18 mouse cellular contexts compared by ENCODE assay signal in genomic region chr4:32948696-32949095, GRCm38 (mm10). TPM values are rescaled to one million over a fixed set of nuclear protein-coding genes. Genes with fewer than 3 reads are reported as not detected.
DNase-seq lines count a peak whose midpoint lies in the region; ATAC-seq and TF ChIP-seq lines count a peak whose summit lies in the region.
"Had no signal": no experiment of that assay in that cellular context is flagged by ENCODE, and none has a peak within 500 bp of the region (broad histone marks: within the 10 kb centered on the region; RNA-seq: fewer than 3 reads in every experiment).

No protein-coding gene starts in this region.

- no peaks in the 10 kb centered on the region for H3K79me2 ChIP-seq in heart, adult 2 months (replicated peaks; ENCODE audit: control insufficient read depth, insufficient read depth, low read length)

- H3K27me3 ChIP-seq in heart, embryonic 12.5 days (replicated peaks): peaks cover 4% of the 10 kb centered on the region; the same call in 1 of the 2 replicates
- H3K27me3 ChIP-seq in heart, adult 2 months (ENCODE audit: control insufficient read depth, insufficient read depth, low read length): 0 out of 2 replicates have a peak, but pooled peaks cover 2% of the 10 kb centered on the region
- H3K27me3 ChIP-seq in limb, embryonic 13.5 days: peaks cover 15% of the 10 kb centered on the region; the same call in 1 of the 2 replicates
- peaks cover 28% of the 10 kb centered on the region for H3K27me3 ChIP-seq in limb, embryonic 10.5 days (ENCODE audit: low read depth, poor library complexity, severe bottlenecking)
- 0 out of 2 replicates have a peak, but pooled peaks cover 5% of the 10 kb centered on the region for H3K27me3 ChIP-seq in embryonic facial prominence, embryonic 14.5 days (replicated peaks; ENCODE audit: control insufficient read depth, insufficient read depth, low read length)
- H3K27me3 ChIP-seq in neural tube, embryonic 15.5 days (replicated peaks): no peaks in the 10 kb centered on the region

- H3K4me1 ChIP-seq in heart, embryonic 12.5 days (replicated peaks): peaks cover 30% of the 10 kb centered on the region
- H3K4me1 ChIP-seq in heart, adult 2 months (ENCODE audit: control insufficient read depth, insufficient read depth, low read length): no peaks in the 10 kb centered on the region
- peaks cover 15% of the 10 kb centered on the region for H3K4me1 ChIP-seq in limb, embryonic 13.5 days
- H3K4me1 ChIP-seq in limb, embryonic 10.5 days: peaks cover 34% of the 10 kb centered on the region
- H3K4me1 ChIP-seq in embryonic facial prominence, embryonic 14.5 days (ENCODE audit: control insufficient read depth, insufficient read depth, low read length): no peaks in the 10 kb centered on the region; the same call in 1 of the 2 replicates
- H3K4me1 ChIP-seq in neural tube, embryonic 15.5 days: peaks cover 31% of the 10 kb centered on the region

- H3K9me3 ChIP-seq in heart, embryonic 12.5 days (replicated peaks): no peaks in the 10 kb centered on the region; the same call in 1 of the 2 replicates
- no peaks in the 10 kb centered on the region for H3K9me3 ChIP-seq in limb, embryonic 13.5 days
- no peaks in the 10 kb centered on the region for H3K9me3 ChIP-seq in limb, embryonic 10.5 days (replicated peaks)
- H3K9me3 ChIP-seq in embryonic facial prominence, embryonic 14.5 days (ENCODE audit: control insufficient read depth, low read length): no peaks in the 10 kb centered on the region
- H3K9me3 ChIP-seq in neural tube, embryonic 15.5 days (replicated peaks): no peaks in the 10 kb centered on the region
- H3K9me3 ChIP-seq: liver, embryonic 13.5 days had no signal

- no peak overlapping the region for H3K27ac ChIP-seq in heart, embryonic 12.5 days (ENCODE audit: poor library complexity, severe bottlenecking)
- H3K27ac ChIP-seq in heart, adult 2 months: no peak overlapping the region
- no peak overlapping the region for H3K27ac ChIP-seq in limb, embryonic 13.5 days
- no peak overlapping the region for H3K27ac ChIP-seq in limb, embryonic 10.5 days
- H3K27ac ChIP-seq in embryonic facial prominence, embryonic 14.5 days (replicated peaks; ENCODE audit: low read depth, low read length): peak overlapping the region; percentile 34; the same call in 1 of the 2 replicates
- H3K27ac ChIP-seq in neural tube, embryonic 15.5 days (replicated peaks): peak overlapping the region; percentile 10; the same call in 1 of the 2 replicates
- H3K27ac ChIP-seq: liver, embryonic 13.5 days had no signal

- 0 out of 2 replicates have a peak overlapping the region, but pooled peaks have one; percentile 21 for H3K4me2 ChIP-seq in heart, embryonic 12.5 days
- H3K4me2 ChIP-seq in limb, embryonic 13.5 days (replicated peaks): peak overlapping the region; percentile 25; the same call in 1 of the 2 replicates
- peak overlapping the region; percentile 31 for H3K4me2 ChIP-seq in embryonic facial prominence, embryonic 14.5 days (ENCODE audit: low read depth, low read length)
- peak overlapping the region; percentile 11 for H3K4me2 ChIP-seq in neural tube, embryonic 15.5 days
- H3K4me2 ChIP-seq: liver, embryonic 13.5 days had no signal

- TF ChIP-seq POLR2A in heart, adult 2 months (IDR thresholded peaks at IDR 0.05; ENCODE audit: insufficient read depth, low read depth, low read length): no peak

- intact Hi-C loops in heart, adult 2 months (cut with DNase I): no loop called here

- no peak for TF ChIP-seq EP300 in heart, adult 2 months (IDR thresholded peaks at IDR 0.05; ENCODE audit: insufficient read depth, low read depth, low read length)

- no peak for ATAC-seq in heart, embryonic 12.5 days (ENCODE audit: insufficient number of reproducible peaks, low FRiP score)
- no peak for ATAC-seq in limb, embryonic 13.5 days (ENCODE audit: low FRiP score, low read depth)
- no peak for ATAC-seq in embryonic facial prominence, embryonic 14.5 days (ENCODE audit: low read depth)
- ATAC-seq in neural tube, embryonic 15.5 days (ENCODE audit: low FRiP score): no peak
- ATAC-seq: activated CD4-positive, CD25-positive, alpha-beta regulatory T cell, adult 4 months; lung, postnatal 0 days had no signal

- H3K36me3 ChIP-seq in heart, embryonic 12.5 days: no peaks in the 10 kb centered on the region
- H3K36me3 ChIP-seq in heart, adult 2 months (ENCODE audit: control insufficient read depth, insufficient read depth, low read length): no peaks in the 10 kb centered on the region
- no peaks in the 10 kb centered on the region for H3K36me3 ChIP-seq in limb, embryonic 13.5 days
- no peaks in the 10 kb centered on the region for H3K36me3 ChIP-seq in limb, embryonic 10.5 days
- no peaks in the 10 kb centered on the region for H3K36me3 ChIP-seq in embryonic facial prominence, embryonic 14.5 days (ENCODE audit: control insufficient read depth, insufficient read depth, low read length)
- H3K36me3 ChIP-seq in neural tube, embryonic 15.5 days: no peaks in the 10 kb centered on the region
- H3K36me3 ChIP-seq: liver, embryonic 13.5 days had no signal

- WGBS in heart, embryonic 12.5 days: 49% methylated on average over 10 of the region's 10 CpGs
- WGBS in heart, adult 2 months: 57% methylated on average over 10 of the region's 10 CpGs
- WGBS in limb, embryonic 13.5 days: 54% methylated on average over 10 of the region's 10 CpGs
- WGBS in limb, embryonic 10.5 days: 65% methylated on average over 10 of the region's 10 CpGs
- WGBS in embryonic facial prominence, embryonic 14.5 days: 29% methylated on average over 10 of the region's 10 CpGs
- WGBS in neural tube, embryonic 15.5 days: 46% methylated on average over 10 of the region's 10 CpGs

- no peak for DNase-seq in heart, adult 2 months
- DNase-seq in limb, embryonic 10.5 days (ENCODE audit: low spot score): no peak
- peak; percentile 54 for DNase-seq in embryonic facial prominence, embryonic 14.5 days (ENCODE audit: low spot score)
- DNase-seq in frontal cortex, postnatal 36 days (ENCODE audit: low spot score in 2 of 2): no peak
- DNase-seq in kidney, postnatal 36 days: no peak
- DNase-seq: cerebellum, adult 11-12 months; embryo, embryonic 11 days; layer of hippocampus, adult 9-11 months; liver, embryonic 13.5 days; right cerebral cortex, postnatal 4 days; thymus, adult 2 months had no signal

- no peak overlapping the region for H3K9ac ChIP-seq in heart, embryonic 12.5 days
- no peak overlapping the region for H3K9ac ChIP-seq in heart, adult 2 months (ENCODE audit: low read depth, low read length)
- H3K9ac ChIP-seq in limb, embryonic 13.5 days: no peak overlapping the region
- H3K9ac ChIP-seq in embryonic facial prominence, embryonic 14.5 days (ENCODE audit: low read depth, low read length): peak overlapping the region; percentile 5; the same call in 1 of the 2 replicates
- no peak overlapping the region for H3K9ac ChIP-seq in neural tube, embryonic 15.5 days (replicated peaks)
- H3K9ac ChIP-seq: liver, embryonic 13.5 days had no signal

- TF ChIP-seq CTCF in heart, adult 2 months (IDR thresholded peaks at IDR 0.05): no peak

- H3K4me3 ChIP-seq in heart, embryonic 12.5 days: no peak overlapping the region
- no peak overlapping the region for H3K4me3 ChIP-seq in heart, adult 2 months
- no peak overlapping the region for H3K4me3 ChIP-seq in limb, embryonic 13.5 days
- no peak overlapping the region for H3K4me3 ChIP-seq in limb, embryonic 10.5 days
- H3K4me3 ChIP-seq in embryonic facial prominence, embryonic 14.5 days (ENCODE audit: low read depth, low read length): no peak overlapping the region
- no peak overlapping the region for H3K4me3 ChIP-seq in neural tube, embryonic 15.5 days (replicated peaks)
- H3K4me3 ChIP-seq: liver, embryonic 13.5 days; megakaryocyte, embryonic 14.5 days had no signal

RNA-seq across cellular contexts. Expression of gene Ankrd6, which starts 1.9 kb away (rescaled TPM):
- 7.0 and 7.7 TPM in 2 replicates for polyA plus RNA-seq in heart, embryonic 12.5 days (2016; fragmentation: Nextera tagmentation; extraction: Ambion mirVana)
- total RNA-seq in heart, adult 2 months (2021): 1 to 10 TPM; 4.1 to 4.9 TPM
- 1.1 TPM in 2 replicates for polyA plus RNA-seq in heart, adult 2 months (2012; rRNA removed)
- polyA plus RNA-seq in limb, embryonic 13.5 days (2015; fragmentation: Nextera tagmentation; extraction: Ambion mirVana): 11.3 and 12.7 TPM in 2 replicates
- 8.4 and 9.6 TPM in 2 replicates for polyA plus RNA-seq in limb, embryonic 10.5 days (2016; fragmentation: Nextera tagmentation; extraction: Ambion mirVana)
- polyA plus RNA-seq in embryonic facial prominence, embryonic 14.5 days (2014; fragmentation: Nextera tagmentation; extraction: Ambion mirVana): 11.0 and 11.2 TPM in 2 replicates
- polyA plus RNA-seq in neural tube, embryonic 15.5 days (2015; fragmentation: Nextera tagmentation; extraction: Ambion mirVana): 21.0 and 23.7 TPM in 2 replicates

RNA-seq across cellular contexts. Expression of gene Rragd, which starts 34.1 kb away (rescaled TPM):
- 61.2 and 64.1 TPM in 2 replicates for polyA plus RNA-seq in heart, embryonic 12.5 days (2016; fragmentation: Nextera tagmentation; extraction: Ambion mirVana)
- total RNA-seq in heart, adult 2 months (2021): 100 to 1,000 TPM in 1 of 2 experiments, 10 to 100 TPM in 1; 81.2 to 101 TPM
- 30.5 and 57.6 TPM in 2 replicates for polyA plus RNA-seq in heart, adult 2 months (2012; rRNA removed)
- 16.9 and 18.4 TPM in 2 replicates for polyA plus RNA-seq in limb, embryonic 13.5 days (2015; fragmentation: Nextera tagmentation; extraction: Ambion mirVana)
- 17.0 and 21.2 TPM in 2 replicates for polyA plus RNA-seq in limb, embryonic 10.5 days (2016; fragmentation: Nextera tagmentation; extraction: Ambion mirVana)
- 18.3 and 21.8 TPM in 2 replicates for polyA plus RNA-seq in embryonic facial prominence, embryonic 14.5 days (2014; fragmentation: Nextera tagmentation; extraction: Ambion mirVana)
- polyA plus RNA-seq in neural tube, embryonic 15.5 days (2015; fragmentation: Nextera tagmentation; extraction: Ambion mirVana): 41.2 and 44.6 TPM in 2 replicates
- total RNA-seq: granulocyte monocyte progenitor cell, adult 5-6 weeks had no signal

Comparison
In these comparisons a context has a peak if more than half of its experiments do, and no peak if none do; other contexts are left out.
1. H3K27ac ChIP-seq: peak in embryonic facial prominence, embryonic 14.5 days (single experiment) and neural tube, embryonic 15.5 days (single experiment); none in heart, embryonic 12.5 days (single experiment), heart, adult 2 months (single experiment), limb, embryonic 13.5 days (single experiment) and limb, embryonic 10.5 days (single experiment).
2. Peak in every context shown above with its lines, with median percentiles within 50 percentile points of each other: H3K4me2 ChIP-seq.